Mouse (Mus musculus): ENCODE results near the gene Ccdc91. TPM values are rescaled to one million over a fixed set of nuclear protein-coding genes. Genes with fewer than 3 reads are reported as not detected.

Ccdc91 gene
- polyA plus RNA-seq, 1 experiment from 2014 or later: 21.1 TPM

DNA sequence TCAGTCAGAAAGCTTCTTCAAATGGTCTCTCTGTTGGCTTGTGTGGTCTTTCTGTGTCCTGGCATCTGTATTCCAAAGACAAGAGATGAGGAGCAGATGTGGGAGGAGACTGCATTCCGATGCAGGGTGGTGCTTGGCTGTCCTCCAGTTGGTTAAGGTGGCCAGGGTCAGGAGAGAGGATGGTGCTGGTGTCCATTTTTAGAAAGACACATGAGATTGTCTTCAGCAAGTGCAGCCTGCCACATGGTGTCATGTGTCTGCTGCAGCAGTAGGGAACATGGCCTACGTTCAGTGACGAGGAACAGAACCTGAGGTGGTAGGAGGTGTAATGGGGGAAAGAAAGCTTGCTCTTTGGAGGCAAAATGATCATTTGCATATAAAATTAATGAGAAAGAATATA is 25.8 kb downstream of the Ccdc91 start:
- H3K9me3 ChIP-seq (ENCODE audit: control insufficient read depth, low read length): no peaks in the 10 kb centered on the region
- 78% methylated on average over 3 of the region's 3 CpGs for WGBS
- ATAC-seq (ENCODE audit: low FRiP score, low TSS enrichment): no peak
- no peaks in the 10 kb centered on the region for H3K27me3 ChIP-seq (ENCODE audit: control insufficient read depth, insufficient read depth, low read length)
- no peaks in the 10 kb centered on the region for H3K4me1 ChIP-seq (ENCODE audit: control insufficient read depth, insufficient read depth, low read length)
- no peak overlapping the region for H3K4me3 ChIP-seq (ENCODE audit: low read length)
- no peaks in the 10 kb centered on the region for H3K36me3 ChIP-seq (ENCODE audit: control insufficient read depth, insufficient read depth, low read length)
- H3K4me2 ChIP-seq (replicated peaks; ENCODE audit: low read depth, low read length): no peak overlapping the region
- no peak overlapping the region for H3K27ac ChIP-seq (ENCODE audit: low read depth, low read length)
- H3K9ac ChIP-seq (ENCODE audit: low read depth, low read length): no peak overlapping the region

GRCm38 (mm10) chr6:147506074-147506473 is 30.4 kb downstream of the Ccdc91 start:
- H3K4me1 ChIP-seq (ENCODE audit: control insufficient read depth, insufficient read depth, low read length): no peaks in the 10 kb centered on the region
- 61% methylated on average over 9 of the region's 9 CpGs for WGBS
- no peaks in the 10 kb centered on the region for H3K27me3 ChIP-seq (ENCODE audit: control insufficient read depth, insufficient read depth, low read length)
- H3K36me3 ChIP-seq (ENCODE audit: control insufficient read depth, insufficient read depth, low read length): no peaks in the 10 kb centered on the region
- no peak overlapping the region for H3K9ac ChIP-seq (ENCODE audit: low read depth, low read length)
- no peaks in the 10 kb centered on the region for H3K9me3 ChIP-seq (ENCODE audit: control insufficient read depth, low read length)
- no peak overlapping the region for H3K4me2 ChIP-seq (replicated peaks; ENCODE audit: low read depth, low read length)
- ATAC-seq (ENCODE audit: low FRiP score, low TSS enrichment): no peak
- H3K27ac ChIP-seq (ENCODE audit: low read depth, low read length): no peak overlapping the region
- no peak overlapping the region for H3K4me3 ChIP-seq (ENCODE audit: low read length)

- no peaks in the 10 kb centered on the region for H3K36me3 ChIP-seq (ENCODE audit: control insufficient read depth, insufficient read depth, low read length)
- H3K9me3 ChIP-seq (ENCODE audit: control insufficient read depth, low read length): no peaks in the 10 kb centered on the region
- no peak overlapping the region for H3K9ac ChIP-seq (ENCODE audit: low read depth, low read length)
- H3K4me2 ChIP-seq (replicated peaks; ENCODE audit: low read depth, low read length): no peak overlapping the region
- no peak overlapping the region for H3K27ac ChIP-seq (ENCODE audit: low read depth, low read length)
- no peak for ATAC-seq (ENCODE audit: low FRiP score, low TSS enrichment)
- H3K27me3 ChIP-seq (ENCODE audit: control insufficient read depth, insufficient read depth, low read length): no peaks in the 10 kb centered on the region
- 88% methylated on average over 10 of the region's 10 CpGs for WGBS
- no peak overlapping the region for H3K4me3 ChIP-seq (ENCODE audit: low read length)
- no peaks in the 10 kb centered on the region for H3K4me1 ChIP-seq (ENCODE audit: control insufficient read depth, insufficient read depth, low read length)
Observed at GRCm38 (mm10) chr6:147506496-147506895, 30.9 kb downstream of the Ccdc91 start.

DNA sequence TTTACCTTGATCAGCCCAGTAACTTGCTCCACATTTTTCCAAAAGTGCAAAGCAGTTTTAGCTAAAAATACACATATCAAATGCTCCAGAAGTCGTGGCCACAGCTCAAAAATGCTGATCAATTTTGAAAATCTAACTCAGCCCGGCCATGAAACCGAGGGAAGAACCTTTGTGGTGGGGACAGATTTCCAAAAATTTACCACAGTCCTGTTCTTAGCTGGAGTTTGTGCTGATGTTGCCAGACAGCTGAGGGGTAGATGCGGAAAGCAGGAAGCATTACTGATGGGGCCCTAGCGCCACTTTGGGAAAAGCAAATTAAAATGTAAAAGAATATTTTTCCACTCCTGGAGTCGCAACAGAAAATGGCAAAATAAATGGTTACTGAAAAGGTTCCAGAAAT is 31.6 kb downstream of the Ccdc91 start:
- ATAC-seq (ENCODE audit: low FRiP score, low TSS enrichment): no peak
- Histone ChIP-seq H3K27ac (ENCODE audit: low read depth, low read length) (no peak overlapping the region), H3K4me1 (ENCODE audit: control insufficient read depth, insufficient read depth, low read length) (no peaks in the 10 kb centered on the region), H3K4me2 (replicated peaks; ENCODE audit: low read depth, low read length) (no peak overlapping the region), H3K9me3 (ENCODE audit: control insufficient read depth, low read length) (no peaks in the 10 kb centered on the region), H3K9ac (ENCODE audit: low read depth, low read length) (no peak overlapping the region), H3K27me3 (ENCODE audit: control insufficient read depth, insufficient read depth, low read length) (no peaks in the 10 kb centered on the region), H3K36me3 (ENCODE audit: control insufficient read depth, insufficient read depth, low read length) (no peaks in the 10 kb centered on the region), H3K4me3 (ENCODE audit: low read length) (no peak overlapping the region)
- 88% methylated on average over 6 of the region's 6 CpGs for WGBS

- no peak overlapping the region for H3K9ac ChIP-seq (ENCODE audit: low read depth, low read length)
- H3K4me3 ChIP-seq (ENCODE audit: low read length): no peak overlapping the region
- 96% methylated on average over 2 of the region's 2 CpGs for WGBS
- H3K27ac ChIP-seq (ENCODE audit: low read depth, low read length): no peak overlapping the region
- H3K27me3 ChIP-seq (ENCODE audit: control insufficient read depth, insufficient read depth, low read length): no peaks in the 10 kb centered on the region
- no peaks in the 10 kb centered on the region for H3K4me1 ChIP-seq (ENCODE audit: control insufficient read depth, insufficient read depth, low read length)
- ATAC-seq (ENCODE audit: low FRiP score, low TSS enrichment): no peak
- no peak overlapping the region for H3K4me2 ChIP-seq (replicated peaks; ENCODE audit: low read depth, low read length)
- H3K36me3 ChIP-seq (ENCODE audit: control insufficient read depth, insufficient read depth, low read length): no peaks in the 10 kb centered on the region
- H3K9me3 ChIP-seq (ENCODE audit: control insufficient read depth, low read length): peaks cover 6% of the 10 kb centered on the region
Observed at GRCm38 (mm10) chr6:147510516-147510915, 34.9 kb downstream of the Ccdc91 start.

GRCm38 (mm10) chr6:147517909-147518308 is 42.3 kb downstream of the Ccdc91 start:
- H3K27me3 ChIP-seq (ENCODE audit: control insufficient read depth, insufficient read depth, low read length): no peaks in the 10 kb centered on the region
- no peak for ATAC-seq (ENCODE audit: low FRiP score, low TSS enrichment)
- no peaks in the 10 kb centered on the region for H3K36me3 ChIP-seq (ENCODE audit: control insufficient read depth, insufficient read depth, low read length)
- no peak overlapping the region for H3K27ac ChIP-seq (ENCODE audit: low read depth, low read length)
- H3K4me2 ChIP-seq (replicated peaks; ENCODE audit: low read depth, low read length): no peak overlapping the region
- WGBS: 91% methylated on average over 8 of the region's 8 CpGs
- peaks cover 6% of the 10 kb centered on the region for H3K9me3 ChIP-seq (ENCODE audit: control insufficient read depth, low read length)
- no peak overlapping the region for H3K9ac ChIP-seq (ENCODE audit: low read depth, low read length)
- H3K4me3 ChIP-seq (ENCODE audit: low read length): no peak overlapping the region
- no peaks in the 10 kb centered on the region for H3K4me1 ChIP-seq (ENCODE audit: control insufficient read depth, insufficient read depth, low read length)

DNA sequence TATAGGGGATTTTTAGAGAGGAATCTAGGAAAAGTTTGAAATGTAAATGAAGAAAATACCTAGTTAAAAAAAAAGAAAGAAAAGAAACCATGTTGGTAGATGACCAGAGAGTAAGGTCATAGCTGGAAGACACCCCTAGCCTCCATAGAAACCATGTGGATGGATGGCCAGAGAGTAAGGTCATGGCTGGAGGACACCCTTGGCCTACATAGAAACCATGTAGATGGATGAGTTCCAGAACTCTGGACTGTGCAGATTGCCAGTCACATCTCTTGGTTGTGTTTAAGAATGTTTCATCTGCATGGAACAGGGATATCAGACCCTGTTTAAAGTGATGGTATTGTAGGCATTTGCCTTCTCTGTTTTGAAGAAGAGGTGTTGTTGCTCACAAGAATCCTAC is 49.6 kb downstream of the Ccdc91 start:
- Histone ChIP-seq H3K27ac (ENCODE audit: low read depth, low read length) (no peak overlapping the region), H3K4me3 (ENCODE audit: low read length) (no peak overlapping the region)
- no peak for ATAC-seq (ENCODE audit: low FRiP score, low TSS enrichment)

GRCm38 (mm10) chr6:147534971-147535370 is 59.3 kb downstream of the Ccdc91 start:
- Histone ChIP-seq H3K4me3 (ENCODE audit: low read length) (no peak overlapping the region), H3K9ac (ENCODE audit: low read depth, low read length) (no peak overlapping the region), H3K4me1 (ENCODE audit: control insufficient read depth, insufficient read depth, low read length) (no peaks in the 10 kb centered on the region), H3K27me3 (ENCODE audit: control insufficient read depth, insufficient read depth, low read length) (no peaks in the 10 kb centered on the region), H3K27ac (ENCODE audit: low read depth, low read length) (no peak overlapping the region), H3K9me3 (ENCODE audit: control insufficient read depth, low read length) (no peaks in the 10 kb centered on the region), H3K36me3 (ENCODE audit: control insufficient read depth, insufficient read depth, low read length) (no peaks in the 10 kb centered on the region), H3K4me2 (replicated peaks; ENCODE audit: low read depth, low read length) (no peak overlapping the region)
- ATAC-seq (ENCODE audit: low FRiP score, low TSS enrichment): no peak
- WGBS: 94% methylated on average over 5 of the region's 5 CpGs

More for the DNA sequence above, 49.6 kb downstream of the Ccdc91 start:
- no peaks in the 10 kb centered on the region for H3K36me3 ChIP-seq (ENCODE audit: control insufficient read depth, insufficient read depth, low read length)
- H3K4me2 ChIP-seq (replicated peaks; ENCODE audit: low read depth, low read length): no peak overlapping the region
- H3K9ac ChIP-seq (ENCODE audit: low read depth, low read length): no peak overlapping the region
- no peaks in the 10 kb centered on the region for H3K27me3 ChIP-seq (ENCODE audit: control insufficient read depth, insufficient read depth, low read length)
- H3K9me3 ChIP-seq (ENCODE audit: control insufficient read depth, low read length): no peaks in the 10 kb centered on the region
- no peaks in the 10 kb centered on the region for H3K4me1 ChIP-seq (ENCODE audit: control insufficient read depth, insufficient read depth, low read length)

- 89% methylated on average over 5 of the region's 5 CpGs for WGBS
- no peaks in the 10 kb centered on the region for H3K4me1 ChIP-seq (ENCODE audit: control insufficient read depth, insufficient read depth, low read length)
Observed at GRCm38 (mm10) chr6:147538236-147538635, 62.6 kb downstream of the Ccdc91 start.

More at GRCm38 (mm10) chr6:147538236-147538635, 62.6 kb downstream of the Ccdc91 start:
- H3K4me3 ChIP-seq (ENCODE audit: low read length): no peak overlapping the region
- ATAC-seq (ENCODE audit: low FRiP score, low TSS enrichment): no peak
- H3K9me3 ChIP-seq (ENCODE audit: control insufficient read depth, low read length): no peaks in the 10 kb centered on the region
- no peak overlapping the region for H3K4me2 ChIP-seq (replicated peaks; ENCODE audit: low read depth, low read length)
- H3K36me3 ChIP-seq (ENCODE audit: control insufficient read depth, insufficient read depth, low read length): no peaks in the 10 kb centered on the region
- no peaks in the 10 kb centered on the region for H3K27me3 ChIP-seq (ENCODE audit: control insufficient read depth, insufficient read depth, low read length)
- no peak overlapping the region for H3K27ac ChIP-seq (ENCODE audit: low read depth, low read length)
- no peak overlapping the region for H3K9ac ChIP-seq (ENCODE audit: low read depth, low read length)

Data from kidney, embryonic 14.5 days (tissue).